15 mouse cellular contexts compared by ENCODE assay signal in the genomic region with DNA sequence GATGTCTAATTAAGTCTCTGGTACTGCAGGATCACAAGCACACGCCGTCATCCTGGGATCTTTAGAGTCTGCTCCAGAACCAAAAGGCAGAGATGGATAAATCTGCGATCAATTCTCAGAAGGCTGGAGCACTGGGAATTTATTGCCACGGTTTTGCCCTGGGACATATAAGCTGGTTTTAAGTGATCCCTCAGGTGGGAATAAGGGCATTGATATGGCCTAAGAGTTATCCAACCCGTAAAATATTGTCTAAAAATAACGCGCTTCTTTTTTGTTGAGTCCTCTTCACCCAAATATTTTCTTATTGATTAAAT.
DNase-seq lines count a peak whose midpoint lies in the region; ATAC-seq lines count a peak whose summit lies in the region.
"Had no signal": no experiment of that assay in that cellular context is flagged by ENCODE, and none has a peak within 500 bp of the region (broad histone marks: within the 10 kb centered on the region; RNA-seq: fewer than 3 reads in every experiment).

No protein-coding gene starts in this region.

- no peaks in the 10 kb centered on the region for H3K27me3 ChIP-seq in heart, embryonic 15.5 days
- no peaks in the 10 kb centered on the region for H3K27me3 ChIP-seq in midbrain, embryonic 13.5 days
- no peaks in the 10 kb centered on the region for H3K27me3 ChIP-seq in midbrain, embryonic 11.5 days (ENCODE audit: control insufficient read depth, insufficient read depth, low read length)
- no peaks in the 10 kb centered on the region for H3K27me3 ChIP-seq in hindbrain, embryonic 16.5 days (replicated peaks; ENCODE audit: control insufficient read depth, insufficient read depth, low read length)
- H3K27me3 ChIP-seq in neural tube, embryonic 13.5 days = no peaks in the 10 kb centered on the region
- H3K27me3 ChIP-seq: CH12.LX had no signal

- H3K36me3 ChIP-seq in heart, embryonic 15.5 days = no peaks in the 10 kb centered on the region
- H3K36me3 ChIP-seq in midbrain, embryonic 13.5 days = no peaks in the 10 kb centered on the region
- no peaks in the 10 kb centered on the region for H3K36me3 ChIP-seq in midbrain, embryonic 11.5 days (ENCODE audit: control insufficient read depth, insufficient read depth, low read length)
- H3K36me3 ChIP-seq in hindbrain, embryonic 16.5 days (ENCODE audit: control insufficient read depth, insufficient read depth, low read length) = no peaks in the 10 kb centered on the region
- no peaks in the 10 kb centered on the region for H3K36me3 ChIP-seq in neural tube, embryonic 13.5 days

- WGBS in heart, embryonic 15.5 days = 72% methylated on average over 7 of the region's 7 CpGs
- WGBS in midbrain, embryonic 13.5 days = 55% methylated on average over 7 of the region's 7 CpGs
- WGBS in midbrain, embryonic 11.5 days = 72% methylated on average over 7 of the region's 7 CpGs
- 42% methylated on average over 7 of the region's 7 CpGs for WGBS in hindbrain, embryonic 16.5 days
- WGBS in neural tube, embryonic 13.5 days = 39% methylated on average over 7 of the region's 7 CpGs

- ATAC-seq in heart, embryonic 15.5 days (replicated peaks; ENCODE audit: insufficient number of reproducible peaks, insufficient read depth, low FRiP score, low read depth) = no peak
- no peak for ATAC-seq in midbrain, embryonic 13.5 days
- ATAC-seq in midbrain, embryonic 11.5 days (ENCODE audit: low FRiP score) = no peak
- no peak; the same call in 1 of the 2 replicates for ATAC-seq in hindbrain, embryonic 16.5 days
- no peak for ATAC-seq in neural tube, embryonic 13.5 days (ENCODE audit: low read depth)
- no peak for ATAC-seq in megakaryocyte, adult 5-6 weeks (ENCODE audit: poor library complexity, severe bottlenecking)

- H3K4me2 ChIP-seq in heart, embryonic 15.5 days = peak overlapping the region; percentile 51
- H3K4me2 ChIP-seq in midbrain, embryonic 13.5 days (replicated peaks) = peak overlapping the region; percentile 37
- H3K4me2 ChIP-seq in midbrain, embryonic 11.5 days = no peak overlapping the region
- H3K4me2 ChIP-seq in hindbrain, embryonic 16.5 days (ENCODE audit: low read length) = peak overlapping the region; percentile 45
- H3K4me2 ChIP-seq in neural tube, embryonic 13.5 days = peak overlapping the region; percentile 46
- H3K4me2 ChIP-seq: liver, embryonic 11.5 days had no signal

- H3K9ac ChIP-seq in heart, embryonic 15.5 days = no peak overlapping the region
- H3K9ac ChIP-seq in midbrain, embryonic 13.5 days (replicated peaks) = peak overlapping the region; percentile 23; the same call in 1 of the 2 replicates
- H3K9ac ChIP-seq in midbrain, embryonic 11.5 days (ENCODE audit: low read length) = no peak overlapping the region
- H3K9ac ChIP-seq in hindbrain, embryonic 16.5 days (ENCODE audit: low read depth, low read length) = 0 out of 2 replicates have a peak overlapping the region, but pooled peaks have one; percentile 27
- H3K9ac ChIP-seq in neural tube, embryonic 13.5 days = peak overlapping the region; percentile 45

- no peaks in the 10 kb centered on the region for H3K9me3 ChIP-seq in heart, embryonic 15.5 days (replicated peaks)
- H3K9me3 ChIP-seq in midbrain, embryonic 13.5 days = no peaks in the 10 kb centered on the region
- no peaks in the 10 kb centered on the region for H3K9me3 ChIP-seq in midbrain, embryonic 11.5 days (ENCODE audit: control insufficient read depth, low read length)
- no peaks in the 10 kb centered on the region for H3K9me3 ChIP-seq in hindbrain, embryonic 16.5 days (ENCODE audit: control insufficient read depth, low read length)
- no peaks in the 10 kb centered on the region for H3K9me3 ChIP-seq in neural tube, embryonic 13.5 days

- H3K4me1 ChIP-seq in heart, embryonic 15.5 days (replicated peaks) = peaks cover 8% of the 10 kb centered on the region; the same call in 1 of the 2 replicates
- peaks cover 42% of the 10 kb centered on the region for H3K4me1 ChIP-seq in midbrain, embryonic 13.5 days (replicated peaks)
- H3K4me1 ChIP-seq in midbrain, embryonic 11.5 days (ENCODE audit: control insufficient read depth, insufficient read depth, low read length) = peaks cover 7% of the 10 kb centered on the region
- peaks cover 18% of the 10 kb centered on the region for H3K4me1 ChIP-seq in hindbrain, embryonic 16.5 days (ENCODE audit: control insufficient read depth, insufficient read depth, low read depth, low read length)
- H3K4me1 ChIP-seq in neural tube, embryonic 13.5 days (replicated peaks) = peaks cover 45% of the 10 kb centered on the region

- intact Hi-C loops in heart, postnatal 25 days (cut with DNase I) = no loop called here
- intact Hi-C loops in left cerebral cortex, postnatal 25 days (cut with DNase I) = no loop called here

- no peak overlapping the region for H3K4me3 ChIP-seq in heart, embryonic 15.5 days
- 0 out of 2 replicates have a peak overlapping the region, but pooled peaks have one; percentile 6 for H3K4me3 ChIP-seq in midbrain, embryonic 13.5 days (replicated peaks)
- no peak overlapping the region for H3K4me3 ChIP-seq in midbrain, embryonic 11.5 days (ENCODE audit: low read depth, low read length)
- no peak overlapping the region for H3K4me3 ChIP-seq in hindbrain, embryonic 16.5 days (ENCODE audit: low read length)
- H3K4me3 ChIP-seq in neural tube, embryonic 13.5 days = peak overlapping the region; percentile 9; the same call in 1 of the 2 replicates

- no peak for DNase-seq in heart, postnatal 25 days (ENCODE audit: low spot score)
- no peak for DNase-seq in midbrain, embryonic 11.5 days (ENCODE audit: low spot score, missing footprints)
- DNase-seq in left cerebral cortex, postnatal 25 days (ENCODE audit: low spot score in 2 of 2) = no peak
- DNase-seq: adrenal gland, postnatal 14 days; gastrocnemius, postnatal 14 days; layer of hippocampus, postnatal 36 days; lung, postnatal 14 days had no signal

- H3K27ac ChIP-seq in heart, embryonic 15.5 days = no peak overlapping the region
- H3K27ac ChIP-seq in midbrain, embryonic 13.5 days = peak overlapping the region; percentile 58
- H3K27ac ChIP-seq in midbrain, embryonic 11.5 days (ENCODE audit: low read depth, low read length) = no peak overlapping the region
- H3K27ac ChIP-seq in hindbrain, embryonic 16.5 days (ENCODE audit: low read depth, low read length) = peak overlapping the region; percentile 39
- peak overlapping the region; percentile 84 for H3K27ac ChIP-seq in neural tube, embryonic 13.5 days (replicated peaks)
- H3K27ac ChIP-seq: kidney, postnatal 0 days had no signal

Comparison
In these comparisons a context has a peak if more than half of its experiments do, and no peak if none do; other contexts are left out.
1. H3K27ac ChIP-seq: peak in midbrain, embryonic 13.5 days (single experiment), hindbrain, embryonic 16.5 days (single experiment) and neural tube, embryonic 13.5 days (single experiment); none in heart, embryonic 15.5 days (single experiment) and midbrain, embryonic 11.5 days (single experiment).
2. H3K4me3 ChIP-seq: peak in midbrain, embryonic 13.5 days (single experiment) and neural tube, embryonic 13.5 days (single experiment); none in heart, embryonic 15.5 days (single experiment), midbrain, embryonic 11.5 days (single experiment) and hindbrain, embryonic 16.5 days (single experiment).
3. H3K9ac ChIP-seq: peak in midbrain, embryonic 13.5 days (single experiment), hindbrain, embryonic 16.5 days (single experiment) and neural tube, embryonic 13.5 days (single experiment); none in heart, embryonic 15.5 days (single experiment) and midbrain, embryonic 11.5 days (single experiment).